Mouse (Mus musculus): ENCODE measurements around the gene Snx14. TPM values are rescaled to one million over a fixed set of nuclear protein-coding genes. Genes with fewer than 3 reads are reported as not detected.

Gene Snx14
- polyA plus RNA-seq, 1 experiment from 2014 or later: 26.8 TPM

DNA sequence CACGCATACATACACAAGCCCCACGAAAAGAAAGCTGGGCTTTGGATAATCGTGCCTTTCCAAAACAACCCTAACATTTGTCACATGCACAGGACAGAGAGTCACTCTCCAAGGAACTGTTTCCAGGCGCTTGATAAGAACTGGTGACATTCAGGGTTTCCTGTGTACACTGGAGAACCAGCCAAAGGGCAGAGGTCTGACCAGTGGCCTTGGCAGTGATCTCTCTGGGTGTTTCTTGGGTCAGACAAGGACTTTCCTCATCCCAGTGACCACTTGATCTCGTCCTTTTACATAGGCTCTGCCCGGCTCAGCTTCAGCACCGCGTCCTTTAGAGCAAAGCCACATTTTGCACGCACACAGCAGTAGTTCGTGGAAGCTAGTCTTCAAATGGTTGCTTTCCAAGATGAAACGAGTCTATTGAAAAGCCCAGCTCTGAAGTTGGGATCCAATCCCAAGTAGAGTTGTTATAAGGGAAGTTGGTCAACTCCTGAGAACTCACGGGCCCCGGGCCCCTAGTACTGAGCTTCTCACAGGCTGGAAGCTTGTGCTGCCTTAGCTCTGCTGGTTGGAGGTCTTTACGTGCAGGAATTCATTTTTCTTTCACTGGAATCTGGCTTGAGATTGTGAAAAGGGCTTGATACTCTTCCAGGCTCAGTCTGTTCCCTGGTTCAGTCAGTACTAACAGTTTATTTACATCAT, 77.4 kb downstream of the Snx14 start:
- ATAC-seq (replicated peaks; ENCODE audit: low FRiP score): no peak

GRCm38 (mm10) chr9:88359140-88359539, 79.6 kb downstream of the Snx14 start:
- Histone ChIP-seq H3K36me3 (no peaks in the 10 kb centered on the region), H3K9me3 (replicated peaks) (no peaks in the 10 kb centered on the region), H3K4me3 (replicated peaks) (no peak overlapping the region), H3K27ac (no peak overlapping the region), H3K27me3 (no peaks in the 10 kb centered on the region), H3K9ac (no peak overlapping the region), H3K4me1 (no peaks in the 10 kb centered on the region), H3K4me2 (no peak overlapping the region)
- no peak for ATAC-seq (replicated peaks; ENCODE audit: low FRiP score)
- 83% methylated on average over 2 of the region's 2 CpGs for WGBS

More for the DNA sequence above, 77.4 kb downstream of the Snx14 start:
- H3K27me3 ChIP-seq: no peaks in the 10 kb centered on the region
- WGBS: 75% methylated on average over 14 of the region's 14 CpGs
- no peak overlapping the region for H3K27ac ChIP-seq
- no peak overlapping the region for H3K4me3 ChIP-seq (replicated peaks)
- H3K9me3 ChIP-seq (replicated peaks): no peaks in the 10 kb centered on the region
- no peaks in the 10 kb centered on the region for H3K36me3 ChIP-seq
- H3K9ac ChIP-seq: no peak overlapping the region
- H3K4me2 ChIP-seq: no peak overlapping the region
- H3K4me1 ChIP-seq: no peaks in the 10 kb centered on the region

GRCm38 (mm10) chr9:88357173-88357572, 81.6 kb downstream of the Snx14 start:
- ATAC-seq (replicated peaks; ENCODE audit: low FRiP score): no peak
- H3K4me3 ChIP-seq (replicated peaks): no peak overlapping the region
- no peaks in the 10 kb centered on the region for H3K36me3 ChIP-seq
- WGBS: 29% methylated on average over 3 of the region's 3 CpGs
- H3K4me1 ChIP-seq: no peaks in the 10 kb centered on the region
- no peaks in the 10 kb centered on the region for H3K27me3 ChIP-seq
- H3K4me2 ChIP-seq: no peak overlapping the region
- no peak overlapping the region for H3K9ac ChIP-seq
- no peak overlapping the region for H3K27ac ChIP-seq
- H3K9me3 ChIP-seq (replicated peaks): no peaks in the 10 kb centered on the region

DNA sequence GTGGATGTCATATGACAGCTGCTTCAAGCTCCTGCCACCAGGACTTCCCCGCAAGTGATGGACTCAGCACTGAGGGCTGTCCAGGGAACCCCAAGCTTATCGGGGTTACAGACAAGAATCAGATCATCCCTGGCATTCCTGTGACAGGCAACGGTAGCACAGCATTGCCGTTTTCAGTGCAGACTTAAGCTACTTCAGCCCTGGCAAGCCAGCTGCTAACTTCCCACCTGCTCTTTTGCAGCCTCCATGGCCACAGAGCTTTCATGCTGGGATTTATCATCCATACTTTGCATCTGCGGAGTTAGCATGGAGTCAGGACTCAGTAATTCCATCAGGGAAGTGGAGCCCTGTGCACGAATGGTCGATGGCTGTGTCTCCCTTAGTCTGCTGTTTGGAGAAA, 85.3 kb downstream of the Snx14 start:
- H3K9me3 ChIP-seq (replicated peaks): no peaks in the 10 kb centered on the region
- ATAC-seq (replicated peaks; ENCODE audit: low FRiP score): no peak
- H3K9ac ChIP-seq: no peak overlapping the region
- no peaks in the 10 kb centered on the region for H3K27me3 ChIP-seq
- 91% methylated on average over 7 of the region's 7 CpGs for whole genome bisulfite sequencing
- H3K4me3 ChIP-seq (replicated peaks): no peak overlapping the region
- H3K4me2 ChIP-seq: no peak overlapping the region
- no peak overlapping the region for H3K27ac ChIP-seq
- no peaks in the 10 kb centered on the region for H3K36me3 ChIP-seq
- no peaks in the 10 kb centered on the region for H3K4me1 ChIP-seq

- Histone ChIP-seq H3K36me3 (no peaks in the 10 kb centered on the region), H3K4me2 (no peak overlapping the region), H3K27ac (no peak overlapping the region), H3K27me3 (no peaks in the 10 kb centered on the region), H3K4me1 (no peaks in the 10 kb centered on the region), H3K9ac (no peak overlapping the region), H3K9me3 (replicated peaks) (no peaks in the 10 kb centered on the region), H3K4me3 (replicated peaks) (no peak overlapping the region)
- ATAC-seq (replicated peaks; ENCODE audit: low FRiP score): no peak
- 67% methylated on average over 6 of the region's 6 CpGs for WGBS
Observed at GRCm38 (mm10) chr9:88352741-88353140, 86.0 kb downstream of the Snx14 start.

DNA sequence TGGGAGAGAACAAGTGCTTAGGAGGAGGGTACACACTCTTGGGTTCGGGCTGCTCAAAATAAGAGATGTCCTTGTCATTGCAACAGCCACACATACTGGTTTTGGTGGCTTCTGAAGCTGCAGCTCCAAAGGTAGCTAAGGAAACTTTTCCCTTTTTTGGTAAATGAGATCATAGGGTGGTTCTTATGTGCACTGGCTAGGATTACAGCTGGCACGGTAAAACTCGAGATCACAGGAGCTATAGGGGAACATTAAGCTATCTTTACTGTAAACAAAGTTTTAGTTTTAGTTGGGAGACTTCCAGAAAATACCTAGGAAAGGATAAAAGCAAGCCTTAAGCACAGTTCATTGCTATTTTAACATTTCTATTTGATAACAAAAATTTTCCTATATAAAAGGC, 87.6 kb downstream of the Snx14 start:
- no peaks in the 10 kb centered on the region for H3K36me3 ChIP-seq
- no peak overlapping the region for H3K9ac ChIP-seq
- no peak for ATAC-seq (replicated peaks; ENCODE audit: low FRiP score)
- no peaks in the 10 kb centered on the region for H3K9me3 ChIP-seq (replicated peaks)
- H3K27ac ChIP-seq: no peak overlapping the region
- no peak overlapping the region for H3K4me2 ChIP-seq
- 47% methylated on average over 3 of the region's 3 CpGs for WGBS
- H3K27me3 ChIP-seq: no peaks in the 10 kb centered on the region
- no peaks in the 10 kb centered on the region for H3K4me1 ChIP-seq
- H3K4me3 ChIP-seq (replicated peaks): no peak overlapping the region

- no peak overlapping the region for H3K4me2 ChIP-seq
- H3K36me3 ChIP-seq: no peaks in the 10 kb centered on the region
- ATAC-seq (replicated peaks; ENCODE audit: low FRiP score): no peak
- H3K4me3 ChIP-seq (replicated peaks): no peak overlapping the region
- no peak overlapping the region for H3K27ac ChIP-seq
- no peaks in the 10 kb centered on the region for H3K9me3 ChIP-seq (replicated peaks)
- 79% methylated on average over 1 of the region's 1 CpGs for WGBS
- no peak overlapping the region for H3K9ac ChIP-seq
- H3K4me1 ChIP-seq: no peaks in the 10 kb centered on the region
- H3K27me3 ChIP-seq: no peaks in the 10 kb centered on the region
Observed at GRCm38 (mm10) chr9:88350317-88350716, 88.4 kb downstream of the Snx14 start.

DNA sequence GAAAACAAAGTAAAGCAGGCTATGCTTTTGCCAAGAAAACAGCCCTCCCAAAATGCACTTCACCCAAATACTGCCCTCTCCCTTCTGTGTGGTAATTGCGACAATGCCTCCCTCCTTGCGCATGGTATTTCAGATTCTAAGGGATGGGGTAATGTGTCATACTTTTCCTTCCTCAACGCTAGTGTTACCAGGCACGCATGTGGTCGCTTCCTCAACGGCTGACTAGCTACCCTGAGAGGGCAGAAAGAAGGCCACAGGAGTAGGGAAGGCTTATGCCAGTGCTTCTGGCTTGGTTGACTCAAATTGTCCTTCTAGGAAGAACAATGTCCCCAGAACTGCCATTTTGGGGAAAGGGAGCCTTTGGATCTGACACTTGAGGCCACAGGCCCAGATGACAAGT, 90.1 kb downstream of the Snx14 start:
- H3K4me1 ChIP-seq: no peaks in the 10 kb centered on the region
- H3K9ac ChIP-seq: no peak overlapping the region
- H3K36me3 ChIP-seq: no peaks in the 10 kb centered on the region
- no peaks in the 10 kb centered on the region for H3K27me3 ChIP-seq
- no peak overlapping the region for H3K4me2 ChIP-seq
- 92% methylated on average over 6 of the region's 6 CpGs for WGBS
- no peak for ATAC-seq (replicated peaks; ENCODE audit: low FRiP score)
- H3K9me3 ChIP-seq (replicated peaks): no peaks in the 10 kb centered on the region
- no peak overlapping the region for H3K4me3 ChIP-seq (replicated peaks)
- H3K27ac ChIP-seq: no peak overlapping the region

GRCm38 (mm10) chr9:88346857-88347256, 91.9 kb downstream of the Snx14 start:
- no peaks in the 10 kb centered on the region for H3K4me1 ChIP-seq
- no peak overlapping the region for H3K4me3 ChIP-seq (replicated peaks)
- no peaks in the 10 kb centered on the region for H3K9me3 ChIP-seq (replicated peaks)
- WGBS: 61% methylated on average over 5 of the region's 5 CpGs
- H3K36me3 ChIP-seq: no peaks in the 10 kb centered on the region
- no peak overlapping the region for H3K27ac ChIP-seq
- H3K27me3 ChIP-seq: no peaks in the 10 kb centered on the region
- H3K9ac ChIP-seq: no peak overlapping the region
- ATAC-seq (replicated peaks; ENCODE audit: low FRiP score): no peak
- no peak overlapping the region for H3K4me2 ChIP-seq

DNA sequence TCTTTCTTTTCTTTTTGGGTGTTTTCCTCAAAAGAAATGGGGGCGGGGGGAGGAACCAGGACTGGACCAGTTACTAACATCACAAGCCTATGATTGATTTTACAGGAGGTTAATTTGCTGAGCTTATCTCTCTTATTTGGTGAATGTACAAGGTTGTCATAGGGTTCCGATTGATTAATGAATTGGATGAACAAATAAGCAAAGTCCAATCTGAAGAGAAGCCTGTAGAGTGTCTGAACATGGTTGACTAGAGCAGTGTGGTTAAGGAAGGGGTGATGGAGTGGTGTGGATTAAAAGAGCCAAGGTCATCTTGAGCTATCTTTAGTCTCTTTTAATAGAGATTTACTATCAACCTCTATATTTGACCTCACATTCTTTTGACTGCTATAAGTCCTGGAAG, 94.3 kb downstream of the Snx14 start:
- 95% methylated on average over 2 of the region's 2 CpGs for WGBS
- Histone ChIP-seq H3K9ac (no peak overlapping the region), H3K4me1 (no peaks in the 10 kb centered on the region), H3K4me2 (no peak overlapping the region), H3K27me3 (no peaks in the 10 kb centered on the region), H3K4me3 (replicated peaks) (no peak overlapping the region), H3K9me3 (replicated peaks) (no peaks in the 10 kb centered on the region), H3K27ac (no peak overlapping the region), H3K36me3 (no peaks in the 10 kb centered on the region)
- no peak for ATAC-seq (replicated peaks; ENCODE audit: low FRiP score)

DNA sequence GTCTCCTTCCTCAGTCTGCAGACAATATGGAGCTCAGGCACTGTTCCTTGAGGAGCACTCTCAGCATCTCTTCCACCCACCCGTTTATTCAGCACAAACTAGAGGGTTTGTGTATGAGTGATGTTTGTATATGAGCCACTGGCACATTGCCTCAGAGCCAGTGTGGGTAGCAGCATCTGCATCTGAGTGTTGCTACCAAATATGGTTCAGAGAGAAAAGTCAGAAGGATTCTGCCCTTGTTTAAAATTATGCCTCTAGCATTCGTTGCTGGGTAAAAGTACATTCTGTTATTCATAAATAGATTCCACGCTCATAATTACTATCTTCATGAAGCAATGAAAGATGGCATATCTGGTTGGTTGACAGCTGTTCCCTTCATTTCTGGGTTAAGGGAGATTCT, 96.1 kb downstream of the Snx14 start:
- WGBS: 87% methylated on average over 3 of the region's 3 CpGs
- Histone ChIP-seq H3K4me2 (no peak overlapping the region), H3K27ac (no peak overlapping the region), H3K4me1 (no peaks in the 10 kb centered on the region), H3K36me3 (no peaks in the 10 kb centered on the region), H3K4me3 (replicated peaks) (no peak overlapping the region), H3K9ac (no peak overlapping the region), H3K27me3 (no peaks in the 10 kb centered on the region), H3K9me3 (replicated peaks) (no peaks in the 10 kb centered on the region)
- no peak for ATAC-seq (replicated peaks; ENCODE audit: low FRiP score)

DNA sequence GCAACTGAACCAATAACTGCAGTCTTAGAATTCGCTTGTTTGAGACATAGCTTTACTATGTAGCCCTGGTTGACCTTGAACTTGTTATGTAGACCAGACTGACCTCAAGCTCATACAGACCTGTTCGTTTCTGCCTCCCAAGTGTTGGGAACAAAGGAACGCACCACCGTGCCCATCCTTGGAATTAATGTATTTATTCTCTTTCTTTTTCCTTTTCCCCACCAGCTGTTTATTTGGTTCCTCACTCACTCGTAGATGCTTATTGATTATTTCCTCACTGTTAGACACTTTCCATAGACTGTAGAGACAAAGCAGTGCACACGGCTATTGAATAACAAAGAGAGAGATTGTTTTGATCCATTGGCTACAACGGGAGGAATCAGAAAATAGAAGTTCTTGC, 96.5 kb downstream of the Snx14 start:
- Histone ChIP-seq H3K9me3 (replicated peaks) (no peaks in the 10 kb centered on the region), H3K27me3 (no peaks in the 10 kb centered on the region), H3K9ac (no peak overlapping the region), H3K36me3 (no peaks in the 10 kb centered on the region), H3K27ac (no peak overlapping the region), H3K4me3 (replicated peaks) (no peak overlapping the region), H3K4me1 (no peaks in the 10 kb centered on the region), H3K4me2 (no peak overlapping the region)
- ATAC-seq (replicated peaks; ENCODE audit: low FRiP score): no peak
- 87% methylated on average over 7 of the region's 7 CpGs for WGBS

GRCm38 (mm10) chr9:88340819-88341218, 97.9 kb downstream of the Snx14 start:
- Histone ChIP-seq H3K36me3 (no peaks in the 10 kb centered on the region), H3K4me2 (no peak overlapping the region), H3K9ac (no peak overlapping the region), H3K9me3 (replicated peaks) (no peaks in the 10 kb centered on the region), H3K27me3 (no peaks in the 10 kb centered on the region), H3K4me1 (no peaks in the 10 kb centered on the region), H3K4me3 (replicated peaks) (no peak overlapping the region), H3K27ac (no peak overlapping the region)
- 87% methylated on average over 3 of the region's 3 CpGs for WGBS
- ATAC-seq (replicated peaks; ENCODE audit: low FRiP score): no peak

All from kidney, embryonic 15.5 days (tissue).